Mouse (Mus musculus) gastrocnemius, adult 2 months (tissue): ENCODE measurements around the gene Rdh16f1. TPM values are rescaled to one million over a fixed set of nuclear protein-coding genes. Genes with fewer than 3 reads are reported as not detected.

Source experiments
- DNase-seq: peaks from one replicate; pipeline ENCODE4 v3.0.0; 2022
- H3K27ac ChIP-seq: fragments of 200-600 bp; 2 replicates; pipeline ENCODE4 v1.8.1; 2022; ENCODE audit warnings: mild to moderate bottlenecking
- H3K4me3 ChIP-seq: fragments of 200-600 bp; 2 replicates; pipeline ENCODE4 v1.8.1; 2022; ENCODE audit warnings: mild to moderate bottlenecking, moderate library complexity
- CTCF ChIP-seq: fragments of 200-600 bp; IDR thresholded peaks from 2 replicates; pipeline ENCODE4 v1.8.1; 2022; ENCODE audit warnings: antibody characterized with exemption, mild to moderate bottlenecking, moderate library complexity
- intact Hi-C: fragments of 180-260 bp; cut with DNase I; formaldehyde crosslinking; loops from one replicate; pipeline ENCODE4 v1.15.1; 2025
- total RNA-seq, 2 experiments: library from RNA; stranded (reverse); gene quantifications; 2 replicates each; pipeline ENCODE4 v1.2.3; 2021

Rdh16f1 gene
- total RNA-seq, 2 experiments from 2014 or later, result not detected

GRCm38 (mm10) chr10:127736916-127737315 is 22.7 kb upstream of the Rdh16f1 start:
- Histone ChIP-seq H3K27ac (no peak overlapping the region), H3K4me3 (no peak overlapping the region)
- intact Hi-C loops, result loop anchor here (5.0 kb wide), 2 partner anchors 95 to 275 kb away; partner anchors contain the start of gene Stat6
- no peak for TF ChIP-seq CTCF
- no peak for DNase-seq

GRCm38 (mm10) chr10:127737552-127737951 is 22.0 kb upstream of the Rdh16f1 start:
- Histone ChIP-seq H3K27ac (no peak overlapping the region), H3K4me3 (no peak overlapping the region)
- TF ChIP-seq CTCF, result no peak
- intact Hi-C loops, result loop anchor here (5.0 kb wide), 2 partner anchors 95 to 275 kb away; partner anchors contain the start of gene Stat6
- DNase-seq, result no peak

GRCm38 (mm10) chr10:127738151-127738882 is 21.3 kb upstream of the Rdh16f1 start:
- H3K4me3 ChIP-seq, result peak overlapping the region; percentile 92
- no peak for DNase-seq
- peak overlapping the region; percentile 81; the same call in 1 of the 2 replicates for H3K27ac ChIP-seq
- TF ChIP-seq CTCF, result peak; percentile 71
- intact Hi-C loops, result loop anchor here (2.0 to 5.0 kb wide), 3 partner anchors 96 to 274 kb away; partner anchors contain the start of gene Stat6

- intact Hi-C loops, result loop anchor here (2.0 to 5.0 kb wide), 3 partner anchors 97 to 273 kb away; partner anchors contain the start of gene Stat6
- peak; percentile 74 for TF ChIP-seq CTCF
- peak within 1 kb of the TSS; percentile 86 for H3K27ac ChIP-seq
- H3K4me3 ChIP-seq, result peak within 1 kb of the TSS; percentile 92
- peak; percentile 92 for DNase-seq
Measured at GRCm38 (mm10) chr10:127739083-127739660, 20.4 kb upstream of the Rdh16f1 start, which contains the start of gene Zbtb39. Gene Zbtb39 (plus strand): TSS chr10:127739538.

- DNase-seq, result no peak
- H3K27ac ChIP-seq, result peak overlapping the region; percentile 86
- intact Hi-C loops, result loop anchor here (2.0 to 5.0 kb wide), 3 partner anchors 97 to 273 kb away; partner anchors contain the start of gene Stat6
- peak overlapping the region; percentile 92 for H3K4me3 ChIP-seq
- TF ChIP-seq CTCF, result no peak
Measured at GRCm38 (mm10) chr10:127739661-127740161, 19.9 kb upstream of the Rdh16f1 start.

- Histone ChIP-seq H3K27ac (no peak overlapping the region), H3K4me3 (no peak overlapping the region)
- DNase-seq, result peak; percentile 44
- intact Hi-C loops, result no loop called here
- TF ChIP-seq CTCF, result peak; percentile 62
Measured at GRCm38 (mm10) chr10:127744661-127745060, 14.9 kb upstream of the Rdh16f1 start.

GRCm38 (mm10) chr10:127745886-127746285 is 13.7 kb upstream of the Rdh16f1 start:
- intact Hi-C loops, result no loop called here

GRCm38 (mm10) chr10:127747254-127747653 is 12.3 kb upstream of the Rdh16f1 start:
- TF ChIP-seq CTCF, result no peak
- intact Hi-C loops, result no loop called here
- no peak for DNase-seq
- H3K27ac ChIP-seq, result no peak overlapping the region
- no peak overlapping the region for H3K4me3 ChIP-seq

More at GRCm38 (mm10) chr10:127745886-127746285, 13.7 kb upstream of the Rdh16f1 start:
- Histone ChIP-seq H3K27ac (no peak overlapping the region), H3K4me3 (no peak overlapping the region)
- DNase-seq, result no peak
- TF ChIP-seq CTCF, result no peak

- Histone ChIP-seq H3K27ac (peak overlapping the region; percentile 63), H3K4me3 (peak overlapping the region; percentile 56)
- no peak for DNase-seq
- intact Hi-C loops, result no loop called here
- TF ChIP-seq CTCF, result no peak
Measured at GRCm38 (mm10) chr10:127748847-127749612, 10.6 kb upstream of the Rdh16f1 start.

GRCm38 (mm10) chr10:127750136-127750777 is 9.3 kb upstream of the Rdh16f1 start:
- Histone ChIP-seq H3K27ac (peak overlapping the region; percentile 63), H3K4me3 (peak overlapping the region; percentile 56)
- intact Hi-C loops, result no loop called here
- no peak for TF ChIP-seq CTCF
- DNase-seq, result no peak

GRCm38 (mm10) chr10:127751548-127751947 is 8.0 kb upstream of the Rdh16f1 start, which contains the start of gene Gpr182:
Gene Gpr182 (minus strand): TSS chr10:127751732.
- peak within 1 kb of the TSS; percentile 56; the same call in 1 of the 2 replicates for H3K4me3 ChIP-seq
- intact Hi-C loops, result no loop called here
- no peak for TF ChIP-seq CTCF
- no peak for DNase-seq
- H3K27ac ChIP-seq, result peak within 1 kb of the TSS; percentile 8; the same call in 1 of the 2 replicates
